Mouse (Mus musculus): ENCODE results near the gene Tyw5.

Tyw5 gene

GRCm38 (mm10) chr1:57406187-57407151 is at the start of gene Tyw5, which contains the start of gene Maip1:
Gene Tyw5, minus strand, starts transcription at chr1:57407101.
Gene Maip1, plus strand, starts transcription at chr1:57406328.
- DNase-seq (ENCODE audit: low spot score) = peak; percentile 79

GRCm38 (mm10) chr1:57450241-57450640 is 43.3 kb upstream of the Tyw5 start:
- no peak for DNase-seq (ENCODE audit: low spot score)

GRCm38 (mm10) chr1:57445679-57446078 is 38.8 kb upstream of the Tyw5 start:
- DNase-seq (ENCODE audit: low spot score) = no peak

- DNase-seq (ENCODE audit: low spot score) = no peak
These were observed 33.9 kb upstream of the Tyw5 start for GRCm38 (mm10) chr1:57440771-57441170.

- DNase-seq (ENCODE audit: low spot score) = no peak
These were observed 32.1 kb upstream of the Tyw5 start for GRCm38 (mm10) chr1:57439026-57439425.

GRCm38 (mm10) chr1:57436954-57437353 is 30.1 kb upstream of the Tyw5 start:
- DNase-seq (ENCODE audit: low spot score) = no peak

GRCm38 (mm10) chr1:57436408-57436807 is 29.5 kb upstream of the Tyw5 start:
- peak; percentile 54 for DNase-seq (ENCODE audit: low spot score)

- no peak for DNase-seq (ENCODE audit: low spot score)
These were observed 26.2 kb upstream of the Tyw5 start for GRCm38 (mm10) chr1:57433141-57433540.

- DNase-seq (ENCODE audit: low spot score) = peak; percentile 19
These were observed 23.0 kb upstream of the Tyw5 start for GRCm38 (mm10) chr1:57429786-57430483.

- DNase-seq (ENCODE audit: low spot score) = peak; percentile 85
These were observed 21.7 kb upstream of the Tyw5 start for GRCm38 (mm10) chr1:57428368-57429308.

- no peak for DNase-seq (ENCODE audit: low spot score)
These were observed 16.8 kb upstream of the Tyw5 start for GRCm38 (mm10) chr1:57423696-57424095.

- DNase-seq (ENCODE audit: low spot score) = no peak
These were observed 6.5 kb upstream of the Tyw5 start for GRCm38 (mm10) chr1:57413397-57413796.

GRCm38 (mm10) chr1:57408994-57409393 is 2.1 kb upstream of the Tyw5 start:
- no peak for DNase-seq (ENCODE audit: low spot score)

- DNase-seq (ENCODE audit: low spot score) = no peak
These were observed 4.8 kb downstream of the Tyw5 start for GRCm38 (mm10) chr1:57402116-57402515.

GRCm38 (mm10) chr1:57400877-57401276 is 6.0 kb downstream of the Tyw5 start:
- DNase-seq (ENCODE audit: low spot score) = no peak

- no peak for DNase-seq (ENCODE audit: low spot score)
These were observed 6.6 kb downstream of the Tyw5 start for GRCm38 (mm10) chr1:57400321-57400720.

GRCm38 (mm10) chr1:57394051-57394450 is 12.8 kb downstream of the Tyw5 start:
- DNase-seq (ENCODE audit: low spot score) = peak; percentile 29

- DNase-seq (ENCODE audit: low spot score) = no peak
These were observed 14.5 kb downstream of the Tyw5 start for GRCm38 (mm10) chr1:57392417-57392816.

- no peak for DNase-seq (ENCODE audit: low spot score)
These were observed 15.7 kb downstream of the Tyw5 start for GRCm38 (mm10) chr1:57390993-57391790.

- DNase-seq (ENCODE audit: low spot score) = no peak
These were observed 18.3 kb downstream of the Tyw5 start for GRCm38 (mm10) chr1:57388402-57389155.

Data from urinary bladder, postnatal 25 days (tissue).